Mouse (Mus musculus) ES-Bruce4 (cell line): ENCODE measurements around the gene Dcaf5.

Source experiments
- CTCF ChIP-seq: IDR thresholded peaks from one replicate; pipeline ENCODE4 v1.8.1; 2011; ENCODE audit warnings: low read depth, low read length
- EP300 ChIP-seq: IDR thresholded peaks from 2 replicates; pipeline ENCODE4 v1.6.1; 2011; ENCODE audit warnings: low read depth, low read length; ENCODE audit not compliant: insufficient read depth

GRCm38 (mm10) chr12:80382794-80383193 lies 53.6 kb downstream of the Dcaf5 start:
- TF ChIP-seq CTCF (no peak), EP300 (no peak)
